Mouse (Mus musculus) liver, adult 2 months (tissue): ENCODE measurements around the gene 6030468B19Rik.

Source experiments
- CTCF ChIP-seq: fragments of 200-500 bp; IDR thresholded peaks from 2 replicates; pipeline ENCODE4 v1.5.1; 2011; ENCODE audit warnings: low read depth, low read length, control low read depth
- POLR2A ChIP-seq: fragments of 200-500 bp; IDR thresholded peaks from 2 replicates; pipeline ENCODE4 v1.6.1; 2011; ENCODE audit warnings: low read length, control low read depth; ENCODE audit not compliant: insufficient read depth; ENCODE audit errors: extremely low read depth

GRCm38 (mm10) chr11:117819095-117819494 is 21.6 kb downstream of the 6030468B19Rik start:
- TF ChIP-seq CTCF: no peak
- no peak for TF ChIP-seq POLR2A
